Mouse (Mus musculus): ENCODE results near the gene Cs. TPM values are rescaled to one million over a fixed set of nuclear protein-coding genes. Genes with fewer than 3 reads are reported as not detected.

Gene Cs
- total and polyA plus RNA-seq, 3 experiments = 947 to 1,148 (median 1,091) TPM

- H3K9ac ChIP-seq (ENCODE audit: low read depth, low read length) = no peak overlapping the region
- DNase-seq = peak in 1 of 2 experiments; percentile 62
- no peaks in the 10 kb centered on the region; the same call in 1 of the 2 replicates for H3K36me3 ChIP-seq (ENCODE audit: control insufficient read depth, insufficient read depth, low read length)
Observed at GRCm38 (mm10) chr10:128391850-128392249, 54.3 kb downstream of the Cs start.

DNA sequence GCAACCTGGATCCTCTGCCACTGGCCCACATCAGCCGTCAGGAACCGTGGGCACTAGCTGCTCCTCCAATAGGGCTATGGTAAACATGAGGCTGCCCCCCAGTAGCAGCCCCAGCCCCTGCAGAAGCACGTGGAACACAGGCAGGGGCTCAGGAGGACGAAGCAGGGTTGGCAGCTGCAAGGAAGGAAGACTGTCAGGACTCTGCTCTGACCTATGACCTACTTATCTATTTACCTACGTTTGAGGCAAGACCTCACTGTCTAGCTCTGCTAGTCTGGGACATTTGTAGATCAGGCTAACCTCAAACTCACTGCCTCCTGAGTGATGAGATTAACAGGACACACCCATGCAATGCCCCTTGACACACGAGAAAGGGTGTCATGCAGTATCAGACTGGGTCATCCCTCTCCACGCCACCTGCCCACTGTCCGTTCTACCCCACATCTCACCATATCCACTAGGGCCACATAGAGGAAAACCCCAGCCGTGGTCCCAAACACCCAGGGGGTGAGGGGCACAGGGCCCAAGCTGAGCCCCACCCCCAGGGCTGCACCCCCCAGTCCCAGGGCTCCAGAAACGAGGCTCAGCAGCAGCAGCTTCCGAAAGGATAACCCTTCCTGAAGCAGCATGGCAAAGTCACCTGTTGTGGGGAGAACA, 58.6 kb downstream of the Cs start:
- Histone ChIP-seq H3K27ac (no peak overlapping the region), H3K36me3 (ENCODE audit: control insufficient read depth, insufficient read depth, low read length) (no peaks in the 10 kb centered on the region; the same call in 1 of the 2 replicates), H3K4me1 (ENCODE audit: control insufficient read depth, insufficient read depth, low read length) (peaks cover 1% of the 10 kb centered on the region; the same call in 1 of the 2 replicates), H3K9ac (ENCODE audit: low read depth, low read length) (no peak overlapping the region), H3K27me3 (ENCODE audit: control insufficient read depth, insufficient read depth, low read length) (no peaks in the 10 kb centered on the region), H3K79me2 (replicated peaks; ENCODE audit: control insufficient read depth, insufficient read depth, low read length) (no peaks in the 10 kb centered on the region), H3K4me3 (no peak overlapping the region)
- TF ChIP-seq POLR2A (IDR thresholded peaks at IDR 0.05; ENCODE audit: insufficient read depth, low read depth, low read length) (no peak), EP300 (IDR thresholded peaks at IDR 0.05; ENCODE audit: insufficient read depth, low read depth, low read length) (no peak), CTCF (IDR thresholded peaks at IDR 0.05) (no peak)
- no peak for DNase-seq
- WGBS = 47% methylated on average over 11 of the region's 11 CpGs
- intact Hi-C loops (cut with DNase I) = no loop called here

More at GRCm38 (mm10) chr10:128391850-128392249, 54.3 kb downstream of the Cs start:
- Histone ChIP-seq H3K4me3 (no peak overlapping the region), H3K79me2 (replicated peaks; ENCODE audit: control insufficient read depth, insufficient read depth, low read length) (no peaks in the 10 kb centered on the region), H3K27ac (no peak overlapping the region), H3K4me1 (ENCODE audit: control insufficient read depth, insufficient read depth, low read length) (peaks cover 3% of the 10 kb centered on the region), H3K27me3 (ENCODE audit: control insufficient read depth, insufficient read depth, low read length) (no peaks in the 10 kb centered on the region)
- TF ChIP-seq CTCF (IDR thresholded peaks at IDR 0.05) = no peak
- no peak for TF ChIP-seq POLR2A (IDR thresholded peaks at IDR 0.05; ENCODE audit: insufficient read depth, low read depth, low read length)
- 0 out of 2 replicates have a peak, but pooled peaks have one; percentile 47 for TF ChIP-seq EP300 (IDR thresholded peaks at IDR 0.05; ENCODE audit: insufficient read depth, low read depth, low read length)
- intact Hi-C loops (cut with DNase I) = no loop called here
- WGBS = 48% methylated on average over 6 of the region's 6 CpGs

DNA sequence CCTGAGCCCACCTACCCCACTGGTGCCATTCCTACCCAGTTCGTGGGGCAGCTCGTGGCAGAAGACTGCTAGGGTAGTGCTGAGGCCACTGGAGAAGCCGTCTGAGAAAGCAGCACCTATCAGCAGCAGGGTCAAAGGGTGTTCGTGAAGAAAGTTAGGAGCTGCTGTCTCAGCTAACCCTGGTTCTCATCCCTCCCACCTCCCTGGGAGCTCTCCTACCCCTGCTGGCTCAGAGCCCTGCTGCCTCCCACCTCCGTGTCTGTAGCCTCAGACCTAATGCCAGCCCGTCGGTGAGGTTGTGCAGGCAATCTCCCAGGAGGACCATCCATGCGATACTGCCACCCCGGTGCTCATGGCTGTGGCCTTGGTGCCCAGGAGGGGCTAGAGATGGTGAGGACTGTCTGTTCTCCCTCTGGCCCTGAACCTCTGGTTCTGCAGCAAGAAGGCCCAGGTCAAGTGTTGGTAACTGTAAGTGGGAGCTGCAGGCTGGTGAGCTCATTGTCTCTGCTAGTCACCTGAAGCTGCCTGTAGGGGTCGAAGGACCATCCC, 59.3 kb downstream of the Cs start:
- DNase-seq = no peak
- Histone ChIP-seq H3K9ac (ENCODE audit: low read depth, low read length) (no peak overlapping the region), H3K79me2 (replicated peaks; ENCODE audit: control insufficient read depth, insufficient read depth, low read length) (no peaks in the 10 kb centered on the region), H3K36me3 (ENCODE audit: control insufficient read depth, insufficient read depth, low read length) (no peaks in the 10 kb centered on the region; the same call in 1 of the 2 replicates), H3K4me3 (no peak overlapping the region), H3K4me1 (ENCODE audit: control insufficient read depth, insufficient read depth, low read length) (peaks cover 1% of the 10 kb centered on the region; the same call in 1 of the 2 replicates), H3K27me3 (ENCODE audit: control insufficient read depth, insufficient read depth, low read length) (no peaks in the 10 kb centered on the region), H3K27ac (no peak overlapping the region)
- WGBS = 57% methylated on average over 10 of the region's 10 CpGs
- intact Hi-C loops (cut with DNase I) = no loop called here
- no peak for TF ChIP-seq POLR2A (IDR thresholded peaks at IDR 0.05; ENCODE audit: insufficient read depth, low read depth, low read length)
- TF ChIP-seq CTCF (IDR thresholded peaks at IDR 0.05) = no peak
- no peak for TF ChIP-seq EP300 (IDR thresholded peaks at IDR 0.05; ENCODE audit: insufficient read depth, low read depth, low read length)

GRCm38 (mm10) chr10:128397466-128397865, 59.9 kb downstream of the Cs start:
- H3K4me3 ChIP-seq = no peak overlapping the region
- H3K36me3 ChIP-seq (ENCODE audit: control insufficient read depth, insufficient read depth, low read length) = no peaks in the 10 kb centered on the region
- H3K79me2 ChIP-seq (replicated peaks; ENCODE audit: control insufficient read depth, insufficient read depth, low read length) = no peaks in the 10 kb centered on the region
- H3K9ac ChIP-seq (ENCODE audit: low read depth, low read length) = no peak overlapping the region
- intact Hi-C loops (cut with DNase I) = no loop called here
- 47% methylated on average over 7 of the region's 7 CpGs for WGBS
- H3K27ac ChIP-seq = no peak overlapping the region
- TF ChIP-seq POLR2A (IDR thresholded peaks at IDR 0.05; ENCODE audit: insufficient read depth, low read depth, low read length) = no peak
- no peak for TF ChIP-seq CTCF (IDR thresholded peaks at IDR 0.05)
- no peak for TF ChIP-seq EP300 (IDR thresholded peaks at IDR 0.05; ENCODE audit: insufficient read depth, low read depth, low read length)
- DNase-seq = peak in 1 of 2 experiments; percentile 61
- no peaks in the 10 kb centered on the region for H3K4me1 ChIP-seq (ENCODE audit: control insufficient read depth, insufficient read depth, low read length)
- H3K27me3 ChIP-seq (ENCODE audit: control insufficient read depth, insufficient read depth, low read length) = no peaks in the 10 kb centered on the region

DNA sequence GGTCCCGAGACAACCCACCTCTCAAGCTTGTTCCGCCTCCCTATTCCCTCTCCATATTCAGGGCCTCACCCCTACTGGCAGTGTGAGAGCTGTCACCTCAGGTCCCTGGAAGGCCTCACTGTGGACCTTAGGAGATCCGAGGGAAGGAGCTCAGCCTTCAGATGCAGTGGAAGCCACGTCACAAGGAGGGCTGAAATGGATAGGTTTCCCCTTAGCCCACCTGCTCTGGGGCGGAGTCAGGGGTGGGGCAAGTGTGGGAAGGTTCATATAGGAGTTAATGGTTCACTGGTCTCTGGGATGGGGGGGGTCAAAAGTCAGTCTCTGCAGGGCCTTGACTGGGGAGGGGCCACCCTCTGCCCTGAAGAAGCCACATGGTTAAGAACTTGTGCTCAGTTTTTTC, 62.8 kb downstream of the Cs start:
- TF ChIP-seq CTCF (IDR thresholded peaks at IDR 0.05) (no peak), EP300 (IDR thresholded peaks at IDR 0.05; ENCODE audit: insufficient read depth, low read depth, low read length) (no peak), POLR2A (IDR thresholded peaks at IDR 0.05; ENCODE audit: insufficient read depth, low read depth, low read length) (no peak)
- H3K79me2 ChIP-seq (replicated peaks; ENCODE audit: control insufficient read depth, insufficient read depth, low read length) = no peaks in the 10 kb centered on the region
- no peaks in the 10 kb centered on the region for H3K36me3 ChIP-seq (ENCODE audit: control insufficient read depth, insufficient read depth, low read length)
- H3K9ac ChIP-seq (ENCODE audit: low read depth, low read length) = no peak overlapping the region
- H3K4me3 ChIP-seq = no peak overlapping the region
- DNase-seq = no peak
- no peak overlapping the region for H3K27ac ChIP-seq
- no peaks in the 10 kb centered on the region for H3K4me1 ChIP-seq (ENCODE audit: control insufficient read depth, insufficient read depth, low read length)
- intact Hi-C loops (cut with DNase I) = no loop called here
- no peaks in the 10 kb centered on the region for H3K27me3 ChIP-seq (ENCODE audit: control insufficient read depth, insufficient read depth, low read length)
- 61% methylated on average over 5 of the region's 5 CpGs for WGBS

GRCm38 (mm10) chr10:128401056-128401455, 63.5 kb downstream of the Cs start, which contains the start of gene Slc39a5:
Gene Slc39a5, minus strand, starts transcription at chr10:128401229.
- H3K36me3 ChIP-seq (ENCODE audit: control insufficient read depth, insufficient read depth, low read length) = no peaks in the 10 kb centered on the region
- H3K4me1 ChIP-seq (ENCODE audit: control insufficient read depth, insufficient read depth, low read length) = no peaks in the 10 kb centered on the region
- intact Hi-C loops (cut with DNase I) = no loop called here
- TF ChIP-seq POLR2A (IDR thresholded peaks at IDR 0.05; ENCODE audit: insufficient read depth, low read depth, low read length) (no peak), CTCF (IDR thresholded peaks at IDR 0.05) (no peak), EP300 (IDR thresholded peaks at IDR 0.05; ENCODE audit: insufficient read depth, low read depth, low read length) (no peak)
- 46% methylated on average over 2 of the region's 2 CpGs for WGBS
- H3K27me3 ChIP-seq (ENCODE audit: control insufficient read depth, insufficient read depth, low read length) = no peaks in the 10 kb centered on the region
- DNase-seq = no peak
- H3K9ac ChIP-seq (ENCODE audit: low read depth, low read length) = no peak within 1 kb of the TSS
- H3K79me2 ChIP-seq (replicated peaks; ENCODE audit: control insufficient read depth, insufficient read depth, low read length) = no peaks in the 10 kb centered on the region
- no peak within 1 kb of the TSS for H3K27ac ChIP-seq
- H3K4me3 ChIP-seq = no peak within 1 kb of the TSS
